Mouse (Mus musculus) Patski (cell line): ENCODE measurements around the gene Rad51d. TPM values are rescaled to one million over a fixed set of nuclear protein-coding genes. Genes with fewer than 3 reads are reported as not detected.
A peak's percentile ranks its signal among the peaks of the same experiment; 100 is the strongest.

Source experiments
- ATAC-seq: fragments of 100-300 bp; one replicate; pipeline ENCODE4 v1.8.0; 2021
- CTCF ChIA-PET: fragments of 350-600 bp; sonication (Branson Sonifier 250); formaldehyde crosslinking; loops from one replicate; lab custom pipeline; 2022; ENCODE audit warnings: inconsistent platforms; lab: Charles Lee
- POLR2A ChIA-PET: fragments of 350-600 bp; sonication (Branson Sonifier 250); formaldehyde crosslinking; loops from one replicate; lab custom pipeline; 2022; ENCODE audit warnings: antibody characterized with exemption, inconsistent platforms; lab: Charles Lee
- DNase-seq: peaks from one replicate; pipeline ENCODE4 v3.0.0-alpha.2; 2011; ENCODE audit warnings: low read depth, low spot score
- H3K27me3 ChIP-seq: fragments of 371-371 bp; one replicate; pipeline ENCODE4 v1.5.1; 2021
- CTCF ChIP-seq: fragments of 100-300 bp; IDR thresholded peaks from one replicate; pipeline ENCODE4 v1.5.1; 2021
- in situ Hi-C: fragments of 300-500 bp; cut with MboI; formaldehyde crosslinking; loops from 3 replicates; pipeline ENCODE4 v1.11.1; 2018; ENCODE audit warnings: low pct_unique_long_range_greater_than_20kb, mixed read lengths
- polyA plus RNA-seq: library from polyadenylated mRNA; unstranded; gene quantifications from one replicate; pipeline ENCODE4 v1.2.3, GENCODE M21; 2021

Gene Rad51d
- polyA plus RNA-seq, 1 experiment from 2014 or later: 20.3 TPM

- POLR2A ChIA-PET: interaction anchor here (0.8 kb wide), 1 partner anchor 48 kb away, joined by 3 read pairs; no protein-coding TSS in a partner anchor
- ATAC-seq (no peak), DNase-seq (no peak)
- no peaks in the 10 kb centered on the region for H3K27me3 ChIP-seq
- in situ Hi-C loops: loop anchor here (5.0 to 25.0 kb wide), 2 partner anchors 58 to 838 kb away; partner anchors contain the start of genes Ccl2, Ccl7 and Gm17268
- CTCF ChIA-PET: interaction anchor here (1.1 to 2.4 kb wide), 2 partner anchors 10 to 56 kb away, joined by 5 to 8 read pairs; no protein-coding TSS in a partner anchor
- no peak for TF ChIP-seq CTCF
These were observed 15.5 kb downstream of the Rad51d start for GRCm38 (mm10) chr11:82874924-82875323.

- ATAC-seq: peak; percentile 79
- in situ Hi-C loops: loop anchor here (5.0 to 25.0 kb wide), 2 partner anchors 54 to 834 kb away; partner anchors contain the start of genes Ccl2, Ccl7 and Gm17268
- ChIA-PET POLR2A (interaction anchor here (0.7 to 1.2 kb wide), 3 partner anchors 12 to 89 kb away, joined by 3 to 5 read pairs (median 3); no protein-coding TSS in a partner anchor), CTCF (interaction anchor here (0.6 to 6.1 kb wide), 7 partner anchors 15 to 66 kb away, joined by 3 to 36 read pairs (median 4); no protein-coding TSS in a partner anchor)
- H3K27me3 ChIP-seq: no peaks in the 10 kb centered on the region
- peak; percentile 82 for TF ChIP-seq CTCF
- DNase-seq: no peak
These were observed 19.4 kb downstream of the Rad51d start, which contains the start of gene Rffl for GRCm38 (mm10) chr11:82871031-82871446. Gene Rffl (minus strand): TSS chr11:82871210.

GRCm38 (mm10) chr11:82870173-82871030, 20.0 kb downstream of the Rad51d start:
- in situ Hi-C loops: loop anchor here (5.0 to 25.0 kb wide), 2 partner anchors 53 to 833 kb away; partner anchors contain the start of genes Ccl2, Ccl7 and Gm17268
- DNase-seq (no peak), ATAC-seq (peak; percentile 83)
- no peaks in the 10 kb centered on the region for H3K27me3 ChIP-seq
- TF ChIP-seq CTCF: no peak
- ChIA-PET POLR2A (interaction anchor here (0.6 to 1.4 kb wide), 4 partner anchors 13 to 655 kb away, joined by 3 to 12 read pairs (median 4); no protein-coding TSS in a partner anchor), CTCF (interaction anchor here (0.9 to 6.1 kb wide), 5 partner anchors 19 to 52 kb away, joined by 3 to 36 read pairs (median 5); no protein-coding TSS in a partner anchor)

- H3K27me3 ChIP-seq: no peaks in the 10 kb centered on the region
- no peak for DNase-seq
- ATAC-seq: no peak
- ChIA-PET CTCF (interaction anchor here (0.9 to 6.1 kb wide), 4 partner anchors 18 to 52 kb away, joined by 3 to 36 read pairs (median 7); no protein-coding TSS in a partner anchor), POLR2A (interaction anchor here (0.6 to 1.4 kb wide), 2 partner anchors 13 to 656 kb away, joined by 6 to 12 read pairs; no protein-coding TSS in a partner anchor)
- in situ Hi-C loops: loop anchor here (5.0 to 25.0 kb wide), 2 partner anchors 52 to 832 kb away; partner anchors contain the start of genes Ccl2, Ccl7 and Gm17268
- TF ChIP-seq CTCF: no peak
These were observed 20.8 kb downstream of the Rad51d start for GRCm38 (mm10) chr11:82869506-82870172.

DNA sequence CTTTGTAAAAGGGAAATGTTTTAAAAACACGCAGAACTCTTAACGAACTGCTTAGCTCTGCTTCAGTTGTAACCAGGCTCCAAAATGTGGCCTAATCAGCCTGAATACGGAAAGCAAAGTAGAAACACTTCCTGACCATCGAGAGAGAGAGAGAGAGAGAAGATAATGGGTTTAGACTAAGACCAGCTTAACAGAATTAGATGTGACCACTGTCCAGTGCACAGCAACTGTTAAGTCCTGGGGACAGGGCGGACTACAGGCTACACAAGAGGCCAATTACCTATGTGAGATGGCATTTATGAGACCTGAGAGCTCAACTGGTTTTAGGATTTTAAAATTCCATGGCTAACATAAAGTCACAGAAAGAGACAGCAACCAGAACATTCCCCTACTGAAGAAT, 22.5 kb downstream of the Rad51d start:
- CTCF ChIA-PET: interaction anchor here (1.2 to 6.1 kb wide), 4 partner anchors 11 to 121 kb away, joined by 3 to 36 read pairs (median 8); no protein-coding TSS in a partner anchor

GRCm38 (mm10) chr11:82866850-82867564, 23.4 kb downstream of the Rad51d start:
- ChIA-PET CTCF (interaction anchor here (1.2 to 6.1 kb wide), 4 partner anchors 10 to 59 kb away, joined by 3 to 36 read pairs (median 9); no protein-coding TSS in a partner anchor), POLR2A (no interaction called here)
- H3K27me3 ChIP-seq: no peaks in the 10 kb centered on the region
- no peak for ATAC-seq
- TF ChIP-seq CTCF: no peak
- DNase-seq: no peak
- in situ Hi-C loops: loop anchor here (25.0 kb wide), 1 partner anchor 830 kb away; the partner anchor contains the start of genes Ccl2, Ccl7 and Gm17268

More for the DNA sequence above, 22.5 kb downstream of the Rad51d start:
- no peak for ATAC-seq
- TF ChIP-seq CTCF: no peak
- POLR2A ChIA-PET: interaction anchor here (1.2 kb wide), 1 partner anchor 20 kb away, joined by 4 read pairs; no protein-coding TSS in a partner anchor
- DNase-seq: no peak
- in situ Hi-C loops: loop anchor here (25.0 kb wide), 1 partner anchor 831 kb away; the partner anchor contains the start of genes Ccl2, Ccl7 and Gm17268
- H3K27me3 ChIP-seq: no peaks in the 10 kb centered on the region

GRCm38 (mm10) chr11:82865957-82866356, 24.5 kb downstream of the Rad51d start:
- POLR2A ChIA-PET: interaction anchor here (0.6 kb wide), 1 partner anchor 609 kb away, joined by 4 read pairs; no protein-coding TSS in a partner anchor
- no peak for TF ChIP-seq CTCF

GRCm38 (mm10) chr11:82863488-82863931, 26.9 kb downstream of the Rad51d start:
- H3K27me3 ChIP-seq: no peaks in the 10 kb centered on the region
- no peak for ATAC-seq
- in situ Hi-C loops: loop anchor here (25.0 kb wide), 1 partner anchor 826 kb away; the partner anchor contains the start of genes Ccl2, Ccl7 and Gm17268
- no peak for DNase-seq
- ChIA-PET CTCF (interaction anchor here (0.8 kb wide), 1 partner anchor 18 kb away, joined by 3 read pairs; no protein-coding TSS in a partner anchor), POLR2A (no interaction called here)
- TF ChIP-seq CTCF: no peak

More at GRCm38 (mm10) chr11:82865957-82866356, 24.5 kb downstream of the Rad51d start:
- ATAC-seq (no peak), DNase-seq (no peak)
- in situ Hi-C loops: loop anchor here (25.0 kb wide), 1 partner anchor 829 kb away; the partner anchor contains the start of genes Ccl2, Ccl7 and Gm17268
- CTCF ChIA-PET: interaction anchor here (1.5 kb wide), 1 partner anchor 18 kb away, joined by 4 read pairs; no protein-coding TSS in a partner anchor
- no peaks in the 10 kb centered on the region for H3K27me3 ChIP-seq
